Mouse (Mus musculus) C2C12 (cell line): ENCODE results near the gene Serpinf2.

Experiments used
- CEBPB ChIP-seq: IDR thresholded peaks from one replicate; pipeline ENCODE4 v1.6.1; 2011; ENCODE audit warnings: low read depth, mild to moderate bottlenecking, control low read depth, moderate library complexity
- CTCF ChIP-seq: IDR thresholded peaks from one replicate; pipeline ENCODE4 v1.5.1; 2011; ENCODE audit not compliant: control insufficient read depth, insufficient read depth, insufficient read length
- FOSL1 ChIP-seq: IDR thresholded peaks from one replicate; pipeline ENCODE4 v1.8.0; 2011; ENCODE audit warnings: mild to moderate bottlenecking, low read length; ENCODE audit not compliant: poor library complexity, insufficient read depth, severe bottlenecking
- MAX ChIP-seq: IDR thresholded peaks from one replicate; pipeline ENCODE4 v1.6.1; 2011; ENCODE audit warnings: mild to moderate bottlenecking, control low read depth

- TF ChIP-seq CTCF: no peak
- TF ChIP-seq MAX: no peak
- TF ChIP-seq FOSL1: no peak
- TF ChIP-seq CEBPB: no peak
These were observed 18.5 kb downstream of the Serpinf2 start for GRCm38 (mm10) chr11:75420810-75421374.
